Mouse (Mus musculus) T-cell, adult 2 months (primary cell): ENCODE results near the gene Plgrkt.

ENCODE experiments used
- DNase-seq: peaks from one replicate; pipeline ENCODE4 v3.0.0; 2022; ENCODE audit warnings: low spot score

Gene Plgrkt

GRCm38 (mm10) chr19:29379839-29380603 is 12.8 kb upstream of the Plgrkt start:
- DNase-seq: no peak

GRCm38 (mm10) chr19:29376382-29376781 is 9.2 kb upstream of the Plgrkt start:
- no peak for DNase-seq

- DNase-seq: no peak
Measured at GRCm38 (mm10) chr19:29374947-29375346, 7.8 kb upstream of the Plgrkt start.

GRCm38 (mm10) chr19:29373438-29373837 is 6.2 kb upstream of the Plgrkt start:
- no peak for DNase-seq

- DNase-seq: no peak
Measured at GRCm38 (mm10) chr19:29372621-29373020, 5.4 kb upstream of the Plgrkt start.

- no peak for DNase-seq
Measured at GRCm38 (mm10) chr19:29372138-29372537, 4.9 kb upstream of the Plgrkt start.

- DNase-seq: peak; percentile 14
Measured at GRCm38 (mm10) chr19:29371284-29372081, 4.3 kb upstream of the Plgrkt start.

GRCm38 (mm10) chr19:29370545-29371283 is 3.5 kb upstream of the Plgrkt start:
- no peak for DNase-seq

GRCm38 (mm10) chr19:29370112-29370511 is 2.9 kb upstream of the Plgrkt start:
- no peak for DNase-seq

- DNase-seq: no peak
Measured at GRCm38 (mm10) chr19:29368671-29369309, 1.6 kb upstream of the Plgrkt start.

GRCm38 (mm10) chr19:29368041-29368440 is 851 bp upstream of the Plgrkt start:
- no peak for DNase-seq

- DNase-seq: no peak
Measured at GRCm38 (mm10) chr19:29366226-29366968, 793 bp downstream of the Plgrkt start.

- no peak for DNase-seq
Measured at GRCm38 (mm10) chr19:29365105-29365504, 2.1 kb downstream of the Plgrkt start.

- peak; percentile 10 for DNase-seq
Measured at GRCm38 (mm10) chr19:29364076-29364475, 3.1 kb downstream of the Plgrkt start.

- DNase-seq: no peak
Measured at GRCm38 (mm10) chr19:29363557-29363956, 3.6 kb downstream of the Plgrkt start.

GRCm38 (mm10) chr19:29362173-29362930 is 4.8 kb downstream of the Plgrkt start:
- no peak for DNase-seq

GRCm38 (mm10) chr19:29361468-29362130 is 5.6 kb downstream of the Plgrkt start:
- peak; percentile 86 for DNase-seq

- no peak for DNase-seq
Measured at GRCm38 (mm10) chr19:29360251-29360650, 6.9 kb downstream of the Plgrkt start.

GRCm38 (mm10) chr19:29356281-29356680 is 10.9 kb downstream of the Plgrkt start:
- DNase-seq: no peak
